Mouse (Mus musculus): ENCODE measurements around the gene Nom1.
"Not testable (repeated sequence)": the region's sequence is repeated elsewhere in the genome, so short reads cannot be mapped to it uniquely, and the experiment has no call there.

The Nom1 gene

DNA sequence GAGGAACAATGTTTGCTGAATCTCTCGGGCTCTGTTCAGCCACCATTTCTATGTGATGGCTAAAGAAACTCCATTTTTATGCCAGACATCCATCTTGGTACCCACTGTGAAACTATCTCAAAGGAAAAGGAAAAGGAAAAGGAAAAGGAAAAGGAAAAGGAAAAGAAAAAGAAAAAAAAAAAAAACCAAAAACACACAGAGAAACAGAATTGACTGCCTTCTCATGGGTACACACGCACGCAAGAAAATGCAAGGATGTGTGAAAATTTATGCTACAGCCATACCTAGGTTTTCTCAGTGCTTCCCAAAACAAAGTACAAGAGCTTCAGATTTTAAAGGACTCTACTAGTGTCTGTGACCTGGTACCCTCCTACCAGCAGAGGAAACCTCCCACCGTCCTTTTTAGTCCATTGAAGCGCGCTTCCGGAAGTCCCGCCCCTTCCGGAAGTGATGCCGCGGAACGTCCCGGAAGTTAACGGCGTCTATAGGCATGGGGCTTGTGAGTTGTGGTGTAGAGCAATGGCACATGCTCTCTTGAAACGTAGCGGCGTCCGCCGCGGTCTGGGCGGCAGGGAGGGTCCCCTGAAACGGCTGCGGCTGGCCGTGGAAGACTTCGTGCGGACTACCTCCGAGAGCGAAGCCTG is at the start of gene Nom1:
Nom1 (plus strand) TSS at position 437 of the 644 bp plus-strand sequence.
- DNase-seq (ENCODE audit: low spot score in 2 of 2) = peak; percentile 82 to 88

- no peak for DNase-seq (ENCODE audit: low spot score in 2 of 2)
Observed at GRCm38 (mm10) chr5:29387591-29387990, 46.9 kb upstream of the Nom1 start.

- peak; percentile 69 to 72 for DNase-seq (ENCODE audit: low spot score in 2 of 2)
Observed at GRCm38 (mm10) chr5:29388181-29388943, 46.1 kb upstream of the Nom1 start.

DNA sequence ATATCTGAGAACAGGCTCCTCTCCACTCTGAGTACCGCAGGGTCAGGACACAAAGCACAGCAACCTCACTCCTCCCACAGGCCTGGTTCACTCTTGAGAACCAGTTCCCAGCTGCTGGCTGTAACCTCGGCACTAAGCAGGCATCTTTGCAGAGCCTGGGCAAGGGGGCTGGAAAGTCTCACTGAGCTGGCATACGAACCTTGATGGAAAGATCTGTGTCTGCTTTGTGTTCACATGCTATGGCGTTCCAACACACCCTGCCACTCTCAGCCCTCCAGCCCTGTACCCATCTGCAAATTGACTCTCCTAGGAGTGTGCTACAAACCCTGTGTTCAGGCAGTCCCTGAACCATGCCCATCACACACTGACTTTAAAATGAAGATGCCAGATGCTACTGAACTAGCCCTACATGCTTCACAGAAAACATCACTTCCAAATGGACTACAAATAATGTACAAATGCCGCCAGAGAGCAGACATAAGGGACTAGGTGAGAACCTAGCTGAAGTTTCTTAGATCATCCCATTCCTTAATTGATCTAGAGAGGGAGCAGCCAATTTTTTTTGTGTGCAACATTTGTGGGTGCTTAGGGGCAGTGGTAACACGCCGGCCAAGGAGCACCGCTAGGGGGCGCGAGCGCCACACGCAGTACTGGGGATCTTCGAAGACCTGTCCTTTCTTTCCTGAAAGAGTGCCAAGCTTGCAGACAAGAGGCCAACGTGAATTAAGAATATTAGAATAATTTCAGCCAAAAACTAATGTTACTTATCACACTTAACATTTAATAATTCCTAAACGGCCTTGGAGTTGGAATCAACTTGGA is 45.3 kb upstream of the Nom1 start:
- DNase-seq (ENCODE audit: low spot score in 2 of 2) = peak; percentile 60 to 77

GRCm38 (mm10) chr5:29398427-29398826 is 36.0 kb upstream of the Nom1 start:
- DNase-seq (ENCODE audit: low spot score in 2 of 2) = no peak

GRCm38 (mm10) chr5:29410854-29411253 is 23.6 kb upstream of the Nom1 start:
- no peak for DNase-seq (ENCODE audit: low spot score in 2 of 2)

DNA sequence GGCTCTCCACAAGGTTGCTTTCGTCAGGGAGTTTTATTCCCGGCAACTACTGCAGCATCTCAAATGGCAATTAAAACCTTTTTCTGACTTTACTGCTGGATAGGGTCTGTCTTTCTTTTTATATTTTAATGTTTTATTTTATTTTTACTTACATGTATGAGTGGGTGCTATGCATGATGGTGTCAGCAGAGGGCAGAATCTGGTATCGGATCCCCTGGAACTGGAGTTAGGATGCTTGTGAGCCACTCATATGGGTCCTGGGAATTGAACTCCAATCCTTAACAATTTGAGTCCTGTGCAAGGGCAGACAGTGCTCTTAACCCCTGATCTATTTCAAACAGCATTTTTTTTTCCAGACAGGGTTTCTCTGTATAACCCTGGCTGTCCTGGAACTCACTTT is 21.4 kb upstream of the Nom1 start:
- no peak for DNase-seq (ENCODE audit: low spot score in 2 of 2)

DNA sequence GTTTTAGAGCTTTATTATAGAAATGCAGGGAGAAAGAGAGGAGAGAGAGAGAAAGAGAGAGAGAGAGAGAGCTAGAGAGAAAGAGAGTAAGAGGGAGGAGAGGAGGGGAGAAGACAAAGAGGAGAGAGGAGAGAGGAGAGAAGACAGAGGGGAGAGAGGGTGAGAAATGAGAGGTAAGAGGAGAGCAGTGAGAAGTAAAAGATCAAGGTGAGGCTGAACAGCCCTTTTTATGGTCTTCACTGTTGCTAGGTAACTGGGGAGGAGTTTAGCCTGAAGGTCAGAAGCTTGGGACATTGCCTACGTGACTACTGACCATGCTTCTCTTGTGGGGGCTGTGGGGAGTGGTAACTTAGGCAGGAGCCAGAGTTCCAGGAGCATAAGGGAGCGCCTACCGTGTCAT is 11.1 kb upstream of the Nom1 start:
- not testable (repeated sequence) for DNase-seq (ENCODE audit: low spot score in 2 of 2)

GRCm38 (mm10) chr5:29434872-29435358 is 451 bp downstream of the Nom1 start:
- peak in 1 of 2 experiments; percentile 10 for DNase-seq (ENCODE audit: low spot score in 2 of 2)

- no peak for DNase-seq (ENCODE audit: low spot score in 2 of 2)
Observed at GRCm38 (mm10) chr5:29435491-29435890, 1.0 kb downstream of the Nom1 start.

DNA sequence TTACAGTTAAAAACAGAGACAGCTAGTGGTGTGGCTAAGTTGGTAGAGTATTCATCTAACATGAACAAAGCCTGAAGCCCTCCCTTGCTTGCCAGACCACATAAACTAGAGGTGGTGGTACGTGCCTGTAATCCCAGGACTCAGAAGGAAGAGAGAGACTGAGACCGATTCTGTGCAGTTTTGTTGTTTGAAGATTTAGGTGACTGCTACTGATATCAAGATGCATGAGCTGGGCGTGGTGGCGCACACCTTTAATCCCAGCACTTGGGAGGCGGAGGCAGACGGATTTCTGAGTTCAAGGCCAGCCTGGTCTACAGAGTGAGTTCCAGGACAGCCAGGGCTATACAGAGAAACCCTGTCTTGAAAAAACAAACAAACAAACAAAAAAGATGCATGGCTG is 2.3 kb downstream of the Nom1 start:
- not testable (repeated sequence) for DNase-seq (ENCODE audit: low spot score in 2 of 2)

GRCm38 (mm10) chr5:29445275-29445674 is 10.8 kb downstream of the Nom1 start:
- no peak for DNase-seq (ENCODE audit: low spot score in 2 of 2)

- DNase-seq (ENCODE audit: low spot score in 2 of 2) = no peak
Observed at GRCm38 (mm10) chr5:29452352-29452751, 17.9 kb downstream of the Nom1 start.

DNA sequence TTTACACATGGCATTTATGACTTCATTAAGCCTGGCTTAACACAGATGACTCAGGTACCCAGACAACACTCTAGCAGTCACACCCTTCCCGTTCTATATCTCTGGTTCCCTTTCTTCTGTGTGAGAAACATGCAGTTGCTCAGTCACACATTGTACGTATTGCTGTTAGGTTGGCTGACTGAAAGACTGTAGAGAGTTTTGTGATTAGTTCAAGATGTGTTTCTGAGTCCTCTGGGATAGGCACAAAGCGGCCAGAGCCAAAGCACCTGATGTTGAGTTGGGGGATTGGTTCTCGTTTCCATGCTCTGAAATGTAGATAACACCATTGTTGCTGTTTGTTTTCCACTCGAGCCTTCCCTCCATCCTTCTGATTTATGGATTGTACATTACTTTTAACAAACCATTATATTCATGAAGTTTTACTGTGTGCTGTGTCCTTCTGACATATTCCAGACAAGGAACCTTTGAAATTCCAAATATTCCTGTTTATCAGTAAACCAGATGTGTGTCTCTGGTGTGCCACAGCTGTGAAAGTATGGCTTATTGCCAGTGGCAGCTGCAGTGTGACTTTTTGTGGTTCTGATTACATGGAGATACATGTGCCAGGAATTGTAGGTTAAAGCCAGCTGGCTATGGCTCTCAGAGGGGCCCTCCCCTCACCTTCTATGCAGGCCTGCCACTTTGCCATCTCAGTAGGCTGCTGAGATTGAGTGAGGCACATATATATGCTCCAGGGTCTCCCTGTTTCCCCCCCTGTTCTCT is 22.6 kb downstream of the Nom1 start:
- no peak for DNase-seq (ENCODE audit: low spot score in 2 of 2)

DNA sequence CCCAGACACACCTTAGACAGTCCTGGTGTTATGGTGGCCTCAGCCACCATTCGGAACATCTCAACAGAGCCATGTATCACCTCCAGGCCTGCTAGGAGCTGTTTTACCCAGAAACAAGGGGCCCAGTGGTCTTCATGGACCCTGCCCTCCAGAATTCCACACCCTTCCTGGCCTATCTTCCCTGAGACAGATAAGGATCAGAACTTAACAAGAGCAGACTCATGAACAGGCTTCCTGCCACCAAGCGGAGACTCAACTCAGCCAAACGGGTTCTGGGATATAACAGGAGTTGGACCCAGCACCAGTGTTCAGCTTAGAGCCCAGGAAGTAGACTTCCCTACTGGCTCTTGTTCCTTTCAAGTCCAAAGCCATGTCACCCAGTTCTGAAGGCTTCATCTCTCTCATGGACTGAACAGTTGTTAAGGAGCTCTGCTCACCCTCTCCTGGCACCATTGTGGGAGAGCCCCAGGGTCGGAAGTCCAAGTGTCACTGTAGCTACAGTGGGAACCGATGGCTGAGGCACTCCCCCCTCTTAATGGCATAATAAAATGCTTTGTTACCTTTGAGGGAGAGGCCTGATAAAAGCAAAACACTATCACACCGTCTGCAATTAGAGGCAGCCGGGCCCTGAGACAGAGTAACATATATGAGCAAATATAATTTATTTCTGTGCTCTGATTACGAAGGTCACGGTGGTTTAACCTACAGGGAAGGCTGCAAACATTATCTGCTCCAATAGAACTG is 28.7 kb downstream of the Nom1 start:
- DNase-seq (ENCODE audit: low spot score in 2 of 2) = no peak

DNA sequence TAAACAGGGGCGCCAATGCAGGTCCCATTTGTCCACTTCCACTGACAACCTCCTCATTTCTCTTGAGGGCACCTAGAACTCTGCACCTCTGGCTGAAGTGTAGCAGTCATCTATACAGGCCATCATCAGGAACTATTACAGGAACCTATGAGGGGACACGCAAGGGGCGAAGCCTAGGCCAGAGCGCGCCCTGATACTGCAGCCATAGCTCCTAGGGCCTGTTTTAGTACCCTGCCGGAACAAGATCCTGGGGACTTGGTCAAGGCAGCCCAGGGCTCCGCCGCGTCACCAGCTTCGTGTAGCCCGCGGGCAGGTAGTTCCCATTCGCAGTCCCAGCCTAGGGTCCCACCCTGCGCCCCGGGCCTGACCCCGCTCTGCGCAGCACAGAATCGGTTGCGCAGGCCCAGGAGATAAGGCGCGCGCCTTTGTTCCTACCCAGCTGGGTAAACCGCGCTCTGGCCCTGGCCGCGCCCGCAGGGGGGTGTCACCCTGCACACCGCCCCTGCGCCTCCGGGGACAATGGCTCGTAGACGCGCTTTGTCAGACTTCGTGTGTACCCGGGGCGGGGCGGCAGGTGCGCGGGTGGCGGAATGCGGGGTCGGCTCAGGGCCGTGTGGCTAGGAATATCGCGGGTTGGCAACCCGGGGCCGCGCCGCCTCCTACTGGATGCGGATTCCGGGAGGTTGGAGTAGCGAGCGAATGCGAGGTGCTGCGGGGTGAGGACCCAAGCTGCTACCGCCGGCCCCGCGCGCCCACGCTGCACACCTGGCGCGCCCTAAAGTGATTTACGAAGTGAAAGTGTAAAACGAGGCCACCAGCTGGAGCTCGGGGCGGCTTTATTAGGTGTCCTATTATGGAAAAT is 33.3 kb downstream of the Nom1 start:
- DNase-seq (ENCODE audit: low spot score in 2 of 2) = no peak

DNA sequence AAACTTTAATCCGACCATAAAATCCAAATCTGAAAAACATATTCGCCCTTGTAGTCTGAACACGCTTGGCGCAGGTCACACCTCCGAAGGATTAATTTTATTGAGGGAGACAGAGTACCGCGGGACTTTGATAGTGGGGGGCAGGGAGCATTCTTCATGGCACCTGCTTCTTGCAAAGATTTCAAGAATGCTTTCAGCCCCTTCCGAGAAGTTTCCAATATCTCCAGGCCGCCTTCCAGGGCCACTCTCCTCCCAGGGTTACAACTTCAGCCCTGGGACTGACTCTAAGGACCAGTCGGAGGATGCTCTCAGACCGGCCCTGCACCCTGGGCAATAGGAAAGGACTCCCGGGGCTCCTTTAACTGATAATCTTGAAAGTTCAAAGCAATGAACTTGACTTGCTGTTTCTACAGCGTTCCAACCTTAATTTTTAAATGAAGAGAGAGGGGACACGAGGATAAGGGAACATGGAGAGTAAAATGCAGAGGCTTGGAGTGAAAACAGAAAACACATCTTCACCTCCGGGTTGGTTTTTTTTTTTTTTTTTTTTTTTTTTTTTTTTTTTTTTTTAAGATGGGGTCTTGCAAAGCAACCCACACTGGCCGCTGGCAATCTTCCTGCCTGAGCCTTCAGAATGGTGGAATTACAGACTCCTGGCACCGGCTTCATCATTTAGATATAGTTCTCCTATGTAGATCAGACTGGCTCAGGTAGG is 34.0 kb downstream of the Nom1 start:
- DNase-seq (ENCODE audit: low spot score in 2 of 2) = no peak

DNA sequence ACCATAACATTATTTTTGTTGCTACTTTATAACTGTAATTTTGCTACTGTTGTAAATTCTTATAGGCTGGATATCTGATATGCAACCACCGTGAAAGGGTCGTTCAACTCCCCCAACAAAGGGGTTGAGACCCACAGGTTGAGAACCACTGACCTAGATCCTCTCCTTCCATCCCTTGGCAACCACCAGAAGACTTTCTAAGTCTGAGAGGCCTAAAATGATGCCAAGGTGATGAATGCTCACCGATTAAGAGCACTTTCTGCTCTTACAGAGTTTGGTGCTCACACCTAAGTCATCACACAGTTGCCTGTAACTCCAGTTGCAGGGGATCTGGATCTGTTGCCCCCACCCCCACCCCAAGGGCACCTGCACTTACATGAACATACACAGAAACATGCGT is 35.0 kb downstream of the Nom1 start:
- DNase-seq (ENCODE audit: low spot score in 2 of 2) = no peak

- DNase-seq (ENCODE audit: low spot score in 2 of 2) = no peak
Observed at GRCm38 (mm10) chr5:29470271-29470670, 35.8 kb downstream of the Nom1 start.
